Mouse (Mus musculus): ENCODE measurements at regions not wholly inside any gene's neighbourhood (a gene's known extent, or its start where the extent isn't known, plus 50 kb on each side); places are given as distances from the start of the nearest gene placed in this dataset.

- CTCF ChIA-PET: no interaction called here
Observed at GRCm38 (mm10) chr8:49631286-49631685, 787.5 kb upstream of the Tenm3 start.

GRCm38 (mm10) chr8:49627966-49628495, 784.3 kb upstream of the Tenm3 start:
- CTCF ChIA-PET: no interaction called here

- CTCF ChIA-PET: no interaction called here
Observed at GRCm38 (mm10) chr8:49595501-49595900, 751.8 kb upstream of the Tenm3 start.

GRCm38 (mm10) chr8:49567423-49567822, 723.7 kb upstream of the Tenm3 start:
- CTCF ChIA-PET: no interaction called here

GRCm38 (mm10) chr8:49563499-49564279, 719.9 kb upstream of the Tenm3 start:
- CTCF ChIA-PET: no interaction called here

- CTCF ChIA-PET: no interaction called here
Observed at GRCm38 (mm10) chr8:49562976-49563375, 719.2 kb upstream of the Tenm3 start.

GRCm38 (mm10) chr8:49555724-49556457, 712.1 kb upstream of the Tenm3 start:
- CTCF ChIA-PET: no interaction called here

GRCm38 (mm10) chr8:49553175-49553574, 709.4 kb upstream of the Tenm3 start:
- CTCF ChIA-PET: interaction anchor here (0.6 kb wide), 1 partner anchor 604 kb away, joined by 3 read pairs; no protein-coding TSS in a partner anchor

GRCm38 (mm10) chr8:49543321-49543720, 699.6 kb upstream of the Tenm3 start:
- CTCF ChIA-PET: no interaction called here

- CTCF ChIA-PET: no interaction called here
Observed at GRCm38 (mm10) chr8:49541337-49541736, 697.6 kb upstream of the Tenm3 start.

- CTCF ChIA-PET: no interaction called here
Observed at GRCm38 (mm10) chr8:49533412-49534351, 689.9 kb upstream of the Tenm3 start.

GRCm38 (mm10) chr8:49529294-49529693, 685.5 kb upstream of the Tenm3 start:
- CTCF ChIA-PET: no interaction called here

- CTCF ChIA-PET: interaction anchor here (0.6 kb wide), 1 partner anchor 8 kb away, joined by 3 read pairs; no protein-coding TSS in a partner anchor
Observed at GRCm38 (mm10) chr8:49492906-49493305, 649.2 kb upstream of the Tenm3 start.

GRCm38 (mm10) chr8:49485284-49485683, 641.5 kb upstream of the Tenm3 start:
- CTCF ChIA-PET: interaction anchor here (0.6 kb wide), 1 partner anchor 8 kb away, joined by 3 read pairs; no protein-coding TSS in a partner anchor

GRCm38 (mm10) chr8:49481476-49481992, 637.8 kb upstream of the Tenm3 start:
- CTCF ChIA-PET: no interaction called here

- CTCF ChIA-PET: no interaction called here
Observed at GRCm38 (mm10) chr8:49465911-49466518, 622.3 kb upstream of the Tenm3 start.

GRCm38 (mm10) chr8:49465070-49465469, 621.3 kb upstream of the Tenm3 start:
- CTCF ChIA-PET: no interaction called here

- CTCF ChIA-PET: no interaction called here
Observed at GRCm38 (mm10) chr8:49462602-49463001, 618.9 kb upstream of the Tenm3 start.

GRCm38 (mm10) chr8:49461724-49462473, 618.1 kb upstream of the Tenm3 start:
- CTCF ChIA-PET: no interaction called here

GRCm38 (mm10) chr8:49445444-49445843, 601.7 kb upstream of the Tenm3 start:
- CTCF ChIA-PET: no interaction called here

All from spleen, embryonic (tissue).